Mouse (Mus musculus): ENCODE measurements around the gene Usp13.

- TF ChIP-seq GATA1 (IDR thresholded peaks at IDR 0.05; ENCODE audit: low read length) (no peak), TAL1 (IDR thresholded peaks at IDR 0.05; ENCODE audit: low read length) (no peak)
Observed at GRCm38 (mm10) chr3:32908400-32908799, 91.1 kb downstream of the Usp13 start.

Measured in erythroblast, embryonic 14.5 days (primary cell).